Mouse (Mus musculus): Measurements from ENCODE around the gene Dync2li1.

GRCm38 (mm10) chr17:84677595-84677994 lies 51.3 kb downstream of the Dync2li1 start:
- TF ChIP-seq CTCF (IDR thresholded peaks at IDR 0.05; ENCODE audit: low read depth, low read length): no peak
- TF ChIP-seq POLR2A (IDR thresholded peaks at IDR 0.05; ENCODE audit: borderline replicate concordance, low read depth, low read length): no peak

Measured in bone marrow macrophage, adult 2 months (primary cell).